Mouse (Mus musculus) MEL (cell line): ENCODE data around the gene Olfr15. TPM values are rescaled to one million over a fixed set of nuclear protein-coding genes. Genes with fewer than 3 reads are reported as not detected.
A peak's percentile ranks its signal among the peaks of the same experiment; 100 is the strongest.

Experiments used
- DNase-seq: peaks from one replicate; pipeline ENCODE4 v3.0.0; 2011; ENCODE audit warnings: low read depth, low spot score
- H3K27ac ChIP-seq: 2 replicates; pipeline ENCODE4 v1.5.1; 2012; ENCODE audit warnings: low read depth, mild to moderate bottlenecking, control low read depth, low read length, moderate library complexity; ENCODE audit not compliant: control insufficient read depth
- H3K27me3 ChIP-seq, 2 experiments: fragments of 150-350 bp in 1 of 2; sonication (generic) in 1 of 2; 2 replicates each; pipeline ENCODE4 v1.6.1; 2012; ENCODE audit warnings: low read length in 2 of 2, mild to moderate bottlenecking in 2 of 2, improper control_type of control experiment in 1 of 2, moderate library complexity in 1 of 2; ENCODE audit not compliant: insufficient read depth in 2 of 2, control insufficient read depth in 1 of 2
- H3K36me3 ChIP-seq, 2 experiments: 2 replicates each; pipeline ENCODE4 v1.6.1; 2012 to 2014; ENCODE audit warnings: low read length in 2 of 2, improper control_type of control experiment in 1 of 2, inconsistent platforms in 1 of 2, mild to moderate bottlenecking in 1 of 2; ENCODE audit not compliant: insufficient read depth in 2 of 2, control insufficient read depth in 1 of 2
- H3K4me1 ChIP-seq, 2 experiments: fragments of 150-350 bp in 1 of 2; sonication (generic) in 1 of 2; 2 replicates each; pipeline ENCODE4 v1.6.1; 2012; ENCODE audit warnings: low read length in 2 of 2, improper control_type of control experiment in 1 of 2, mild to moderate bottlenecking in 1 of 2; ENCODE audit not compliant: insufficient read depth in 2 of 2, control insufficient read depth in 1 of 2
- H3K4me3 ChIP-seq, 2 experiments: fragments of 150-350 bp in 1 of 2; sonication (generic) in 1 of 2; 2 replicates each; pipeline ENCODE4 v1.5.1; 2012; ENCODE audit warnings: low read depth in 2 of 2, low read length in 2 of 2, mild to moderate bottlenecking in 2 of 2, moderate library complexity in 2 of 2, control low read depth in 1 of 2, improper control_type of control experiment in 1 of 2; ENCODE audit not compliant: control insufficient read depth in 1 of 2, insufficient read depth in 1 of 2
- H3K79me2 ChIP-seq: 2 replicates; pipeline ENCODE4 v1.6.1; 2012; ENCODE audit warnings: mild to moderate bottlenecking, low read length, moderate library complexity; ENCODE audit not compliant: control insufficient read depth, poor library complexity, insufficient read depth
- H3K9ac ChIP-seq: 2 replicates; pipeline ENCODE4 v1.6.1; 2012; ENCODE audit warnings: low read depth, mild to moderate bottlenecking, control low read depth, low read length, moderate library complexity; ENCODE audit not compliant: control insufficient read depth, poor library complexity, severe bottlenecking
- H3K9me3 ChIP-seq: fragments of 150-350 bp; sonication (generic); replicated peaks from 2 replicates; pipeline ENCODE4 v1.6.1; 2012; ENCODE audit warnings: mild to moderate bottlenecking, low read length, improper control_type of control experiment, moderate library complexity; ENCODE audit not compliant: insufficient read depth
- CHD1 ChIP-seq: IDR thresholded peaks from 2 replicates; pipeline ENCODE4 v1.6.1; 2012; ENCODE audit warnings: low read depth, mild to moderate bottlenecking, inconsistent platforms, low read length, improper control_type of control experiment
- CHD2 ChIP-seq: IDR thresholded peaks from 2 replicates; pipeline ENCODE4 v1.6.1; 2011; ENCODE audit warnings: low read length, improper control_type of control experiment
- CTCF ChIP-seq, 3 experiments: IDR thresholded peaks in 2 of 3; conservative IDR thresholded peaks in 1 of 3; 2 replicates each; pipeline ENCODE4 v1.5.1; 2011 to 2012; ENCODE audit warnings: low read length in 3 of 3, low read depth in 2 of 3, mild to moderate bottlenecking in 2 of 3, improper control_type of control experiment in 1 of 3, inconsistent platforms in 1 of 3, mixed read lengths in 1 of 3, moderate library complexity in 1 of 3; ENCODE audit not compliant: control insufficient read depth in 1 of 3, insufficient read depth in 1 of 3, poor library complexity in 1 of 3, severe bottlenecking in 1 of 3
- ELF1 ChIP-seq: IDR thresholded peaks from 2 replicates; pipeline ENCODE4 v1.6.1; 2014; ENCODE audit warnings: low read depth, mild to moderate bottlenecking, inconsistent platforms, low read length, improper control_type of control experiment, moderate library complexity
- ETS1 ChIP-seq: IDR thresholded peaks from 2 replicates; pipeline ENCODE4 v1.6.1; 2012; ENCODE audit warnings: low read depth, mild to moderate bottlenecking, inconsistent platforms, low read length, improper control_type of control experiment, moderate library complexity
- GATA1 ChIP-seq: IDR thresholded peaks from 2 replicates; pipeline ENCODE4 v1.6.1; 2011; ENCODE audit warnings: low read depth, low read length, improper control_type of control experiment
- KAT2A ChIP-seq: conservative IDR thresholded peaks from 2 replicates; pipeline ENCODE4 v1.6.1; 2012; ENCODE audit warnings: low read depth, low read length, improper control_type of control experiment, inconsistent platforms
- MAZ ChIP-seq: IDR thresholded peaks from 2 replicates; pipeline ENCODE4 v1.6.1; 2012; ENCODE audit warnings: low read depth, mild to moderate bottlenecking, inconsistent platforms, low read length, improper control_type of control experiment
- MXI1 ChIP-seq: IDR thresholded peaks from 2 replicates; pipeline ENCODE4 v1.6.1; 2011; ENCODE audit warnings: mild to moderate bottlenecking, low read depth, low read length, improper control_type of control experiment
- MYC ChIP-seq: IDR thresholded peaks from 2 replicates; pipeline ENCODE4 v1.6.1; 2011; ENCODE audit warnings: low read depth, mild to moderate bottlenecking, low read length, improper control_type of control experiment, moderate library complexity
- NELFE ChIP-seq: IDR thresholded peaks from 2 replicates; pipeline ENCODE4 v1.6.1; 2011; ENCODE audit warnings: low read depth, low read length, improper control_type of control experiment
- RAD21 ChIP-seq: IDR thresholded peaks from 2 replicates; pipeline ENCODE4 v1.6.1; 2011; ENCODE audit warnings: mild to moderate bottlenecking, low read depth, low read length, improper control_type of control experiment
- SMC3 ChIP-seq: IDR thresholded peaks from 2 replicates; pipeline ENCODE4 v1.6.1; 2011; ENCODE audit warnings: low read depth, low read length, improper control_type of control experiment
- USF1 ChIP-seq: IDR thresholded peaks from 2 replicates; pipeline ENCODE4 v1.6.1; 2014; ENCODE audit warnings: low read depth, mild to moderate bottlenecking, inconsistent platforms, low read length, improper control_type of control experiment, moderate library complexity
- polyA plus RNA-seq, 2 experiments: library from polyadenylated mRNA; stranded (reverse) in 1 of 2; unstranded in 1 of 2; fragments of >175 nt in 1 of 2; fragments of >200 nt in 1 of 2; gene quantifications; 2 replicates each; pipeline versions ENCODE4 v1.2.1 to v1.2.4; 2012; ENCODE audit warnings: low replicate concordance in 2 of 2, low read depth in 1 of 2; ENCODE audit not compliant: insufficient read length in 2 of 2, insufficient read depth in 1 of 2, missing spikeins in 1 of 2
- total RNA-seq: library from RNA; depleted of rRNA; stranded (reverse); fragments of 300-350 nt; gene quantifications from 2 replicates; pipeline ENCODE4 v1.2.3, GENCODE M21; 2012; rRNA removed

Olfr15 gene
- not detected in 2 replicates for total RNA-seq
- polyA plus RNA-seq = not detected

GRCm38 (mm10) chr16:3830588-3831109, at the start of gene Olfr15:
Gene Olfr15 (plus strand): TSS chr16:3830878.
- H3K36me3 ChIP-seq = no peaks in the 10 kb centered on the region
- no peaks in the 10 kb centered on the region for H3K9me3 ChIP-seq
- H3K27me3 ChIP-seq = peaks cover 1 to 2% of the 10 kb centered on the region in 2 experiments; a peak in 2 of 4 replicates
- no peak within 1 kb of the TSS for H3K4me3 ChIP-seq
- H3K9ac ChIP-seq = no peak within 1 kb of the TSS
- TF ChIP-seq SMC3 (peak; percentile 13; the same call in 1 of the 2 replicates), MYC (no peak), RAD21 (peak; percentile 24), CTCF (IDR thresholded peaks at IDR 0.05 in 2 of 3, conservative IDR thresholded peaks at IDR 0.05 in 1 of 3; ENCODE audit: control insufficient read depth in 1 of 3, insufficient read depth in 1 of 3, low read depth in 2 of 3, low read length in 3 of 3, poor library complexity in 1 of 3, severe bottlenecking in 1 of 3) (peak in 1 of 3 experiments; percentile 14; a peak in 1 of 6 replicates)
- DNase-seq = no peak
- no peak within 1 kb of the TSS for H3K27ac ChIP-seq
- H3K4me1 ChIP-seq = no peaks in the 10 kb centered on the region
- no peaks in the 10 kb centered on the region for H3K79me2 ChIP-seq

- Histone ChIP-seq H3K9ac (no peak overlapping the region), H3K27me3 (no peaks in the 10 kb centered on the region), H3K79me2 (no peaks in the 10 kb centered on the region), H3K4me1 (no peaks in the 10 kb centered on the region), H3K9me3 (no peaks in the 10 kb centered on the region), H3K36me3 (no peaks in the 10 kb centered on the region), H3K4me3 (no peak overlapping the region), H3K27ac (no peak overlapping the region)
- no peak for DNase-seq
- TF ChIP-seq RAD21 (no peak), USF1 (no peak), KAT2A (no peak), CHD2 (no peak), CHD1 (no peak), ETS1 (no peak), MAZ (no peak)
These were observed 49.4 kb upstream of the Olfr15 start for GRCm38 (mm10) chr16:3781237-3781636.

- H3K36me3 ChIP-seq = peaks cover 0 to 2% of the 10 kb centered on the region in 2 experiments; a peak in 1 of 4 replicates
- H3K4me1 ChIP-seq = no peaks in the 10 kb centered on the region
- H3K9ac ChIP-seq = no peak overlapping the region
- no peak overlapping the region for H3K27ac ChIP-seq
- H3K9me3 ChIP-seq = no peaks in the 10 kb centered on the region
- H3K4me3 ChIP-seq = no peak overlapping the region
- no peak for DNase-seq
- H3K27me3 ChIP-seq = no peaks in the 10 kb centered on the region
- H3K79me2 ChIP-seq = no peaks in the 10 kb centered on the region
- no peak for TF ChIP-seq ETS1
- TF ChIP-seq MYC = no peak
- no peak for TF ChIP-seq GATA1
- no peak for TF ChIP-seq CTCF (IDR thresholded peaks at IDR 0.05 in 2 of 3, conservative IDR thresholded peaks at IDR 0.05 in 1 of 3; ENCODE audit: control insufficient read depth in 1 of 3, insufficient read depth in 1 of 3, low read depth in 2 of 3, low read length in 3 of 3, poor library complexity in 1 of 3, severe bottlenecking in 1 of 3)
- no peak for TF ChIP-seq NELFE
- no peak for TF ChIP-seq ELF1
- TF ChIP-seq MXI1 = no peak
- TF ChIP-seq, all 39 proteins: peak for 0
These were observed 42.3 kb upstream of the Olfr15 start for GRCm38 (mm10) chr16:3788394-3788793.
